Mouse (Mus musculus) embryonic facial prominence, embryonic 11.5 days (tissue): Measurements from ENCODE around the gene Pdpr. TPM values are rescaled to one million over a fixed set of nuclear protein-coding genes. Genes with fewer than 3 reads are reported as not detected.
"Not testable (repeated sequence)": the region's sequence is repeated elsewhere in the genome, so short reads cannot be mapped to it uniquely, and the experiment has no call there.

ENCODE experiments used
- ATAC-seq: fragments of 200-750 bp; cut with Nextera tagmentation; replicated peaks from 2 replicates; pipeline ENCODE4 v1.8.0; 2017; ENCODE audit warnings: low read depth; ENCODE audit not compliant: insufficient number of reproducible peaks, low FRiP score, low TSS enrichment
- DNase-seq: peaks from one replicate; pipeline ENCODE4 v3.0.0-alpha.2; 2015; ENCODE audit warnings: low spot score
- H3K27ac ChIP-seq: fragments of 300-500 bp; sonication (generic); replicated peaks from 2 replicates; pipeline ENCODE4 v1.5.1; 2014; ENCODE audit warnings: mild to moderate bottlenecking, low read depth, low read length, control low read depth
- H3K27me3 ChIP-seq: fragments of 300-500 bp; sonication (generic); 2 replicates; pipeline ENCODE4 v1.6.1; 2014; ENCODE audit warnings: mild to moderate bottlenecking, low read length, moderate library complexity, mixed read lengths; ENCODE audit not compliant: control insufficient read depth, insufficient read depth
- H3K36me3 ChIP-seq: fragments of 300-500 bp; sonication (generic); replicated peaks from 2 replicates; pipeline ENCODE4 v1.6.1; 2014; ENCODE audit warnings: low read depth, mild to moderate bottlenecking, low read length, moderate library complexity, mixed read lengths; ENCODE audit not compliant: control insufficient read depth, insufficient read depth
- H3K4me1 ChIP-seq: fragments of 300-500 bp; sonication (generic); 2 replicates; pipeline ENCODE4 v1.6.1; 2014; ENCODE audit warnings: low read length, mixed read lengths; ENCODE audit not compliant: control insufficient read depth, insufficient read depth
- H3K4me2 ChIP-seq: fragments of 300-500 bp; sonication (generic); 2 replicates; pipeline ENCODE4 v1.6.1; 2014; ENCODE audit warnings: low read depth, mild to moderate bottlenecking, control low read depth, low read length, moderate library complexity
- H3K4me3 ChIP-seq: fragments of 300-500 bp; sonication (generic); 2 replicates; pipeline ENCODE4 v1.5.1; 2014; ENCODE audit warnings: low read depth, low read length, control low read depth
- H3K9ac ChIP-seq: fragments of 300-500 bp; sonication (generic); replicated peaks from 2 replicates; pipeline ENCODE4 v1.6.1; 2014; ENCODE audit warnings: mild to moderate bottlenecking, control low read depth, low read length
- H3K9me3 ChIP-seq: fragments of 300-500 bp; sonication (generic); replicated peaks from 2 replicates; pipeline ENCODE4 v1.6.1; 2016; ENCODE audit warnings: mild to moderate bottlenecking, low read length, inconsistent platforms, mixed read lengths; ENCODE audit not compliant: control insufficient read depth
- WGBS: fragments of 180-500 bp; shearing (Covaris S2); extraction: QIAGEN DNeasy Blood & Tissue Kit; methylation state at CpG from one replicate; pipeline ENCODE4 v1.1.7; 2014; 5-methylcytosine and 5-hydroxymethylcytosine counted together
- polyA plus RNA-seq: library from polyadenylated mRNA; unstranded; fragments of >200 nt; fragmentation: Nextera tagmentation; extraction: Ambion mirVana; gene quantifications from 2 replicates; pipeline ENCODE4 v1.2.1, GENCODE M21; 2014

The Pdpr gene
- polyA plus RNA-seq, 1 experiment from 2014 or later, result 5.5 TPM

DNA sequence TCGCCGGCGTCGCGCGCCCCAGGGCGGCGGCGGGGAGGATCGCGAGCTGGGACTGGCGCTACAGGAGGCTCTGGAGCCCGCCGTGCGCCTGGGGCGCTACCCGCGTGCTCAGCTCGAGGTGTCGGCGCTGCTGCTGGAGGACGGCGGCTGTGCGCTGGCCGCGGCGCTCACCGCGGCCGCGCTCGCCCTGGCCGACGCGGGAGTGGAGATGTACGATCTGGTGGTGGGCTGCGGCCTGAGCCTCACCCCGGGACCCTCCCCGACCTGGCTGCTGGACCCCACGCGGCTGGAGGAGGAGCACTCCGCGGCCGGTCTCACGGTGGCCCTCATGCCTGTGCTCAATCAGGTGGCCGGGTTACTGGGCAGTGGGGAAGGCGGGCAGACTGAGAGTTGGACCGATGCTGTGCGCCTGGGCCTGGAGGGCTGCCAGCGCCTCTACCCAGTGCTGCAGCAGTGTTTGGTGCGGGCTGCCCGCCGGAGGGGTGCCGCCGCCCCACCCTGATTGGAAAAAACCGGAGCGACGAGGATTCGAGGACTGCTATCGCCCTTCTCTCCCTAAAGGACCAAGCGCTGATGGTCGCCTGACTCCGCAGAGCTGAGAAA, 37.6 kb upstream of the Pdpr start:
- H3K36me3 ChIP-seq, result peaks cover 15% of the 10 kb centered on the region

GRCm38 (mm10) chr8:111058946-111059572, 35.4 kb upstream of the Pdpr start:
- Histone ChIP-seq H3K4me2 (no peak overlapping the region), H3K4me1 (no peaks in the 10 kb centered on the region), H3K27me3 (no peaks in the 10 kb centered on the region), H3K36me3 (peaks cover 10% of the 10 kb centered on the region), H3K9ac (no peak overlapping the region), H3K9me3 (no peaks in the 10 kb centered on the region), H3K27ac (no peak overlapping the region), H3K4me3 (no peak overlapping the region)
- ATAC-seq (no peak), DNase-seq (no peak)
- WGBS, result 71% methylated on average over 2 of the region's 2 CpGs

More for the DNA sequence above, 37.6 kb upstream of the Pdpr start:
- peak overlapping the region; percentile 66 for H3K27ac ChIP-seq
- DNase-seq (peak; percentile 49), ATAC-seq (peak; percentile 13)
- WGBS, result under 1% methylated on average over 60 of the region's 63 CpGs
- H3K4me1 ChIP-seq, result no peaks in the 10 kb centered on the region
- peak overlapping the region; percentile 94 for H3K9ac ChIP-seq
- no peaks in the 10 kb centered on the region for H3K9me3 ChIP-seq
- H3K4me2 ChIP-seq, result peak overlapping the region; percentile 76
- peak overlapping the region; percentile 90 for H3K4me3 ChIP-seq
- H3K27me3 ChIP-seq, result no peaks in the 10 kb centered on the region

DNA sequence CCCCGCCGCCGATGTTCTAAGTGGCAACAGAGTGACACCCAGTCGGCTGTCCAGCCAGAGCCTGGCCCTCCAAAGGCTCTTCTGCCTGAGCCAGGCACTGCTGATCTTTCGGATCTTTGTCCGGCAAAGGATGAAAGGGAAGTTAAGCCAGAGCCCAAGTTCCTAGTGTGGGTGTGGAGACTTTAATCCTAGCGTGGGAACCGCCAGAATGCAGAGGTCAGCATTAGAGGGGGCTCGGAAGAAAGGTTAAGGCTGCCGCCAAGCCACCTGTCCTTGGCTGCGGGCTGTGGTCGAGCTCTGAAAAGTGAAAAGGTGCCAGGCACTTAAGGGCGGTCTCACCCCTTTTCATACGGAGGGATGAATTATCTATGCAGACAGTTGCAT, 32.8 kb upstream of the Pdpr start:
- Histone ChIP-seq H3K9me3 (no peaks in the 10 kb centered on the region), H3K4me1 (no peaks in the 10 kb centered on the region), H3K27ac (no peak overlapping the region), H3K9ac (peak overlapping the region; percentile 67), H3K4me2 (peak overlapping the region; percentile 76), H3K4me3 (peak overlapping the region; percentile 65), H3K36me3 (no peaks in the 10 kb centered on the region), H3K27me3 (no peaks in the 10 kb centered on the region)
- under 1% methylated on average over 14 of the region's 14 CpGs for WGBS
- ATAC-seq (peak; percentile 10; the same call in 1 of the 2 replicates), DNase-seq (no peak)

DNA sequence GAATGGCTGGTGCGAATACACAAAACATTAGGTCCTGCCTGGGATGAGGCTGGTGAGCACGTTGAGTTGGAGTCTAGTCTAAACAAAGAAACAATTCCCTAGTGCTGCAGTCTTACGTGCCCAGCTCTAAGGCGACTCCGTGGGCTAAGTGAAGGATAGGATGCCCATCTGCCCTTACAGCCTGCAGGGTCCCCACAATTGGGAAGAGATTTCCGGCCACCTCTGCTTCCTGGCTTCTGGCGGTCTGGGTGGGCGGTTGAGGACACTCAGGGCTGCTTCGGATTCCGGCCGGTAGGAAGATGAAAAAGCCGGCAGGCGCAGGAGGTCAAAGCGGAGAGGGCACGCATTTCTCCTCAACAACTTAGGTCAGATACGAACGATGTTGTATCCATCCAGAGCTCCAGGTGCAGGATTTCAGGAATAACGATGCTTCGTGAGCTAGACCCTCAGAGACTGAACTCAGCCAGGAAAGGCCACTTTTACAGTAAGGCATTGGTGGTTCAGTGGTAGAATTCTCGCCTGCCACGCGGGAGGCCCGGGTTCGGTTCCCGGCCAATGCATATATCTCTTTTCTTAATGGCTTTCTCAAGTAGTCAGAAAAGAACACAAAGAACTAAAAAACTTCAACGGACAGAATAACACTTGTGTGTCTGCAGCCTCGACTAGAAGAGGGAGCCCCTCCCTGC, 32.2 kb upstream of the Pdpr start:
- WGBS, result under 1% methylated on average over 27 of the region's 27 CpGs
- ATAC-seq (peak; percentile 85), DNase-seq (peak; percentile 92)

DNA sequence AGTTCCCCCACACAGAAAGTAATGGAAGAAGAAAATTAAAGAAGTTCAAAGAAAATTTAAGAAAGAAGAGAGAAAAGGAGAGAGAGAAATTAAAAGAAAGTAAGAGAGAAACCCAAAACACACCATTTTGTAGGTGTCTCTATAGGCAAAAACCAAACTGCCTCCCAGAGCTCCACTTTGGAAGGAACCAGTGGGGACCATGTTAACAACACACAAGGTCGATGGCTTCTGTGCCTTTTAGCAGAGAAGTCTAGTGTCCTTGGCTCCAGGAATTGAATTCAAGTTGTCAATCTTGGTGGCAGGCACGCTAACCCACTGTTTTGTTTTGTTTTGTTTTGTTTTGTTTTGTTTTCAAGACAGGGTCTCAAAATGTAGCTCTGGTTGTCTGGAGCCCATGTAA, 31.5 kb upstream of the Pdpr start:
- WGBS, result 59% methylated on average over 2 of the region's 2 CpGs
- peak overlapping the region; percentile 25; the same call in 1 of the 2 replicates for H3K4me2 ChIP-seq
- H3K9me3 ChIP-seq, result no peaks in the 10 kb centered on the region
- ATAC-seq (no peak), DNase-seq (no peak)
- no peaks in the 10 kb centered on the region for H3K27me3 ChIP-seq
- no peaks in the 10 kb centered on the region for H3K36me3 ChIP-seq
- H3K4me3 ChIP-seq, result 0 out of 2 replicates have a peak overlapping the region, but pooled peaks have one; percentile 7
- no peak overlapping the region for H3K9ac ChIP-seq
- H3K4me1 ChIP-seq, result no peaks in the 10 kb centered on the region
- no peak overlapping the region for H3K27ac ChIP-seq

More for the DNA sequence above, 32.2 kb upstream of the Pdpr start:
- Histone ChIP-seq H3K27me3 (no peaks in the 10 kb centered on the region), H3K36me3 (no peaks in the 10 kb centered on the region), H3K4me3 (peak overlapping the region; percentile 65), H3K9ac (peak overlapping the region; percentile 67), H3K4me1 (no peaks in the 10 kb centered on the region), H3K4me2 (peak overlapping the region; percentile 76), H3K9me3 (no peaks in the 10 kb centered on the region), H3K27ac (0 out of 2 replicates have a peak overlapping the region, but pooled peaks have one; percentile 20)

DNA sequence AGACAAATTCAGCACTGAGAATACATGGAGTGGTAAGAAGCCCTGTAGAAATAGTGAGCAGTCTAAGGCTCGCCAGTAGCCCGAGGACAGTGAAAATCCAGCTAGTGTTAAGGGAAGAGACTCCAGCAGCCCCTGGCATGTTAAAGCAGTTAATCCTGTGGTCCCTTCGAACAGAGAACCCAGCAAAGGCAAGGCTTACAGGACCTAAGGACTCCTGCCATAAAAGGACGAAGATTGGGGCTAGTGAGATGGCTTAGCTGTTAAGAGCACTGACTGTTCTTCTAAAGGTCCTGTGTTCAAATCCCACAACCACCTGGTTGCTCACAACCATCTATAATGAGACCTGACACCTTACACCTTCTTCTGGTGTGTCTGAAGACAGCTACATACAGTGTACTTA, 28.1 kb upstream of the Pdpr start:
- ATAC-seq (no peak), DNase-seq (no peak)
- H3K4me3 ChIP-seq, result no peak overlapping the region
- H3K27ac ChIP-seq, result no peak overlapping the region
- no peak overlapping the region for H3K9ac ChIP-seq
- WGBS, result 69% methylated on average over 4 of the region's 4 CpGs
- H3K9me3 ChIP-seq, result no peaks in the 10 kb centered on the region
- no peak overlapping the region for H3K4me2 ChIP-seq
- no peaks in the 10 kb centered on the region for H3K4me1 ChIP-seq
- no peaks in the 10 kb centered on the region for H3K36me3 ChIP-seq
- H3K27me3 ChIP-seq, result no peaks in the 10 kb centered on the region

GRCm38 (mm10) chr8:111067439-111067838, 27.0 kb upstream of the Pdpr start:
- Histone ChIP-seq H3K4me2 (no peak overlapping the region), H3K4me1 (no peaks in the 10 kb centered on the region), H3K9me3 (no peaks in the 10 kb centered on the region), H3K4me3 (no peak overlapping the region), H3K9ac (no peak overlapping the region), H3K27ac (no peak overlapping the region), H3K27me3 (no peaks in the 10 kb centered on the region), H3K36me3 (no peaks in the 10 kb centered on the region)
- ATAC-seq (no peak), DNase-seq (no peak)
- WGBS, result 24% methylated on average over 10 of the region's 10 CpGs

- ATAC-seq, H3K36me3 ChIP-seq, H3K27ac ChIP-seq, H3K27me3 ChIP-seq, H3K9ac ChIP-seq, DNase-seq, H3K4me2 ChIP-seq, H3K4me3 ChIP-seq, H3K4me1 ChIP-seq, H3K9me3 ChIP-seq: not testable (repeated sequence)
- 91% methylated on average over 9 of the region's 9 CpGs for WGBS
Measured at GRCm38 (mm10) chr8:111068660-111069059, 25.8 kb upstream of the Pdpr start.
